Mouse (Mus musculus): ENCODE measurements around the gene Gys2. TPM values are rescaled to one million over a fixed set of nuclear protein-coding genes. Genes with fewer than 3 reads are reported as not detected.
"Not testable (repeated sequence)": the region's sequence is repeated elsewhere in the genome, so short reads cannot be mapped to it uniquely, and the experiment has no call there.

Gene Gys2
- not detected in 2 replicates for polyA plus RNA-seq (2014; fragmentation: Nextera tagmentation; extraction: Ambion mirVana)

DNA sequence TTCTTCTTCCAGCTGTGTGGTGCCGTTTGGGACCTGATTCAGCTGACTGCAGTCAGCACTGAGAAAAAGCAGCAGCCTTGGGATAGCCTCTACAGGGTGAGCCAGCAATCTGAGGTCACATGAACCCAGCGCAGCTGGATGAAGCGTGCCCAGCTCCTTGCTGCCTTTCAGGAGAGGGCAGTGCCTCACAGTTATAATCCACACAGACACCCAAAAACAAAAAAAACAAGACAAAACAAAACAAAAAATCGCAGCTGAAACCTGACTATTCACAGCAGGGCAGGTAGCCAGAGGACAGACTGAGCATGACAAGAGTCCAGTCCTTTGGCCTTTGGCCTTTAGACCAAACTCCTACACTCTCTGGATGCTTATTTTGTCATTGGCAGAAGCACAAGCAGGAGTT is at the start of gene Gys2:
Gys2 (minus strand) TSS at position 309 of the 403 bp plus-strand sequence.
- no peaks in the 10 kb centered on the region for H3K4me1 ChIP-seq (ENCODE audit: control insufficient read depth, insufficient read depth, low read length)
- DNase-seq (ENCODE audit: low spot score) (no peak), ATAC-seq (replicated peaks; ENCODE audit: insufficient number of reproducible peaks, low FRiP score, low TSS enrichment, low read depth) (no peak)
- no peak within 1 kb of the TSS for H3K27ac ChIP-seq (replicated peaks; ENCODE audit: low read depth, low read length)
- no peaks in the 10 kb centered on the region for H3K9me3 ChIP-seq (replicated peaks; ENCODE audit: control insufficient read depth, low read length)
- no peak within 1 kb of the TSS for H3K4me2 ChIP-seq (ENCODE audit: low read depth, low read length)
- no peak within 1 kb of the TSS for H3K4me3 ChIP-seq (ENCODE audit: low read depth, low read length)
- H3K27me3 ChIP-seq (ENCODE audit: control insufficient read depth, insufficient read depth, low read length): no peaks in the 10 kb centered on the region
- H3K36me3 ChIP-seq (replicated peaks; ENCODE audit: control insufficient read depth, insufficient read depth, low read depth, low read length): no peaks in the 10 kb centered on the region
- WGBS: 63% methylated on average over 4 of the region's 4 CpGs
- no peak within 1 kb of the TSS for H3K9ac ChIP-seq (replicated peaks; ENCODE audit: low read length)

DNA sequence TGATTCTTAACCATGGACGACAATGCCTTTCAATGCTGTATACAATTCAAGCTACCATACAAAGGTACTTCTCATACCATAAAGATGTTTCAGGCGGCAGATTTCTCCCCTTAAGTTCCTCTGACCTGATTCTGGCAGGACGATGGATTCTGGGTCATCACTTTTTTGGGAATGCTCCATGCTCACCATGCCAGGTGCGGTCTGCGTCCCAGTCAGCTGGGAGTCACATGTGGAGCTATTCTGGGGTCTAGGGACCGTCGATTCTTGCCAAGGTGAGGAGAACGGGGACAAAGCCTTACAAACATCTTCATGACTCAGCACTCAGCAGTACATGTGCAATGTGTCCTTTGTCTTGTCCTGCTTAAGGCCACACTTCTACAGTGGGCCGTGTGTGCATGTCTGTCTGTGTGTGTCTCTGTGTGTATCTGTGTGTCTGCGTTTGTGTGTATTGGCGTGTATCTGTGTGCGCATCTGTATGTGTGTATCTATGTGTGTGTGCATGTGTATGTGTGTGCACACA is 48.7 kb upstream of the Gys2 start:
- no peaks in the 10 kb centered on the region for H3K9me3 ChIP-seq (replicated peaks; ENCODE audit: control insufficient read depth, low read length)
- H3K4me2 ChIP-seq (ENCODE audit: low read depth, low read length): no peak overlapping the region
- H3K27me3 ChIP-seq (ENCODE audit: control insufficient read depth, insufficient read depth, low read length): no peaks in the 10 kb centered on the region; the same call in 1 of the 2 replicates
- no peak for ATAC-seq (replicated peaks; ENCODE audit: insufficient number of reproducible peaks, low FRiP score, low TSS enrichment, low read depth)
- no peak overlapping the region for H3K4me3 ChIP-seq (ENCODE audit: low read depth, low read length)
- H3K9ac ChIP-seq (replicated peaks; ENCODE audit: low read length): no peak overlapping the region
- H3K4me1 ChIP-seq (ENCODE audit: control insufficient read depth, insufficient read depth, low read length): no peaks in the 10 kb centered on the region
- 79% methylated on average over 12 of the region's 12 CpGs for WGBS
- H3K27ac ChIP-seq (replicated peaks; ENCODE audit: low read depth, low read length): no peak overlapping the region
- no peak for DNase-seq (ENCODE audit: low spot score)
- no peaks in the 10 kb centered on the region for H3K36me3 ChIP-seq (replicated peaks; ENCODE audit: control insufficient read depth, insufficient read depth, low read depth, low read length)

DNA sequence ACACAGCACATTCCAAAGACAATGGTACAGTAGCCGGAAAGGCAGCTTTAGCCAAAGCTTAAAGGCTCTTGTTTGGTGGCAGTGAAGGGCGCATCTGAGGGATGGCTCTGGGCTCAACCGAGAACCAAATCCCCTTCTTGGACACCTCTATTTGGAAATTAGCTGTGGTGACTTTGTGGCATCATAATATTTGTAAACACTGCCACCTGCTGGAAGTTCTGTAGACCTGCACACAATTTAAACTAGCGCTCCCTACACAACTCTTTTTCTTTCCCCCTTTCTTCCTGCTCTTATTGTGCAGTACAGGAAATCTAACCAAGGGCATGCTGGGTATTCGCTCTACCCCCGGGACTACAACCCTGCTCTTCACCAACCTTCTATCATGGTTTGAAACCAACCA is 46.2 kb upstream of the Gys2 start:
- Histone ChIP-seq H3K27me3 (ENCODE audit: control insufficient read depth, insufficient read depth, low read length) (no peaks in the 10 kb centered on the region; the same call in 1 of the 2 replicates), H3K27ac (replicated peaks; ENCODE audit: low read depth, low read length) (no peak overlapping the region), H3K4me1 (ENCODE audit: control insufficient read depth, insufficient read depth, low read length) (no peaks in the 10 kb centered on the region), H3K36me3 (replicated peaks; ENCODE audit: control insufficient read depth, insufficient read depth, low read depth, low read length) (no peaks in the 10 kb centered on the region), H3K4me2 (ENCODE audit: low read depth, low read length) (no peak overlapping the region), H3K9me3 (replicated peaks; ENCODE audit: control insufficient read depth, low read length) (no peaks in the 10 kb centered on the region), H3K9ac (replicated peaks; ENCODE audit: low read length) (no peak overlapping the region), H3K4me3 (ENCODE audit: low read depth, low read length) (no peak overlapping the region)
- 14% methylated on average over 6 of the region's 6 CpGs for WGBS
- DNase-seq (ENCODE audit: low spot score): peak; percentile 79
- no peak; the same call in 1 of the 2 replicates for ATAC-seq (replicated peaks; ENCODE audit: insufficient number of reproducible peaks, low FRiP score, low TSS enrichment, low read depth)

DNA sequence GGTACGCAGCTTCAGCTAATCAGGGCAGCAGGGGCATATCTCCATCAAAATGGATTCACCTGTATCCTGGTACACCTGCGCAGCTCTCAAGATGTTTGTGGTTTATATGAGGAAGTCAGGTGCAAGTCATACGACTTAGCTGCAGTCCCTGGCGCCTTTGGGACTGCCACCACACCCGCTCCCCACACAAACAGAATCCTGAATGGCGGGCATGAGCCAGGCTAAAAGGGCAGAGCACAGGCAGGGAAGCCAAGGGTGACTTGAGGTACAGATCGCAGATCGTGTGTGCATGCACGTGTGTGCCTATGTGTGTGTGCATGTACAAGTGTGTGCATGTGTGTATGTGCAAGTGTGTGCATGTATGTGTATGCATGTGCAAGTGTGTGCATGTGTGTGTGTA is 42.5 kb upstream of the Gys2 start:
- H3K36me3 ChIP-seq (replicated peaks; ENCODE audit: control insufficient read depth, insufficient read depth, low read depth, low read length); H3K9me3 ChIP-seq (replicated peaks; ENCODE audit: control insufficient read depth, low read length); H3K9ac ChIP-seq (replicated peaks; ENCODE audit: low read length); H3K4me1 ChIP-seq (ENCODE audit: control insufficient read depth, insufficient read depth, low read length); H3K27me3 ChIP-seq (ENCODE audit: control insufficient read depth, insufficient read depth, low read length); H3K4me2 ChIP-seq (ENCODE audit: low read depth, low read length); DNase-seq (ENCODE audit: low spot score); ATAC-seq (replicated peaks; ENCODE audit: insufficient number of reproducible peaks, low FRiP score, low TSS enrichment, low read depth); H3K27ac ChIP-seq (replicated peaks; ENCODE audit: low read depth, low read length); H3K4me3 ChIP-seq (ENCODE audit: low read depth, low read length): not testable (repeated sequence)
- WGBS: 81% methylated on average over 9 of the region's 9 CpGs

DNA sequence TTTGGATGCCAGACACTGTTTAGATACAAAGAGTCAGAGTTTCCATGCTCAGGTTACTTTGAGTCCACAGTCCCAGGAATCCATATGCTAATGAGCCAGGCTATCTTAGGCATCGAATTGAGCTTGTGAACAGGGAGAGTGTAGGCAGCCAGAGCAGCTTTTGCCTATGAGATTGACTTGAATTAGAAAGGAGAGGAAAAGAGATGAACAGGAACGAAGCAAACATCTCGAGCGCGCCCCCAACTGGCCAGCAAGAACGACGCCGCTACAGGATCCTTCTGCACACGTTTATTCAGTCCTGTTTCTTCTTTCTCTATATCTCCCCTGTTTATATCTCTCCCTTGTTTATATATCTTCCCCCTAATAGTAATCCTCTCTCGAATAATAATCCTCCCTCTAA is 42.0 kb upstream of the Gys2 start:
- no peak overlapping the region for H3K27ac ChIP-seq (replicated peaks; ENCODE audit: low read depth, low read length)
- DNase-seq (ENCODE audit: low spot score) (peak; percentile 56), ATAC-seq (replicated peaks; ENCODE audit: insufficient number of reproducible peaks, low FRiP score, low TSS enrichment, low read depth) (0 out of 2 replicates have a peak, but pooled peaks have one; percentile 2)
- no peaks in the 10 kb centered on the region for H3K27me3 ChIP-seq (ENCODE audit: control insufficient read depth, insufficient read depth, low read length)
- no peak overlapping the region for H3K4me3 ChIP-seq (ENCODE audit: low read depth, low read length)
- H3K4me1 ChIP-seq (ENCODE audit: control insufficient read depth, insufficient read depth, low read length): no peaks in the 10 kb centered on the region
- WGBS: 4% methylated on average over 10 of the region's 10 CpGs
- H3K4me2 ChIP-seq (ENCODE audit: low read depth, low read length): no peak overlapping the region
- H3K9me3 ChIP-seq (replicated peaks; ENCODE audit: control insufficient read depth, low read length): no peaks in the 10 kb centered on the region
- H3K9ac ChIP-seq (replicated peaks; ENCODE audit: low read length): no peak overlapping the region
- no peaks in the 10 kb centered on the region for H3K36me3 ChIP-seq (replicated peaks; ENCODE audit: control insufficient read depth, insufficient read depth, low read depth, low read length)

DNA sequence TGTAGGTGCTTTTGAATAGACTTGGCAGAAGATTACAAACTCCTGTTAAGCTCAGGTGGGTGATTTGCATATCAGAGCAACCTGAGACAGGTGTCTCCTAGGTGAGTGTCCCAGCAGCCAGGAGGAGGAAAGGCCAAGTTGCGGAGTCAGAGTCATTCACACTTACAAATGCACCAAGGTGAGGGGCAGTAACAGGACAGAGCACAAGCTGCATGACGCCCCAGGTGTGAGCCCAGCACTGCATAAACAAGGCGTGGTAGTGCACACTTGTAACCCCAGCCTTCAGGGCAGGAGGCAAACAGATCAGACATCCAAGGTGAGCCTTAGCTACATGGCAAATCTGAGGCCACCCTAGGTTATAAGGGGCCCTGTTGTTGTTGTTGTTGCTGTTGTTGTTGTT is 40.0 kb upstream of the Gys2 start:
- Histone ChIP-seq H3K4me2 (ENCODE audit: low read depth, low read length) (no peak overlapping the region), H3K4me1 (ENCODE audit: control insufficient read depth, insufficient read depth, low read length) (0 out of 2 replicates have a peak, but pooled peaks cover 2% of the 10 kb centered on the region), H3K27me3 (ENCODE audit: control insufficient read depth, insufficient read depth, low read length) (no peaks in the 10 kb centered on the region), H3K4me3 (ENCODE audit: low read depth, low read length) (no peak overlapping the region), H3K27ac (replicated peaks; ENCODE audit: low read depth, low read length) (no peak overlapping the region), H3K9me3 (replicated peaks; ENCODE audit: control insufficient read depth, low read length) (no peaks in the 10 kb centered on the region), H3K9ac (replicated peaks; ENCODE audit: low read length) (no peak overlapping the region), H3K36me3 (replicated peaks; ENCODE audit: control insufficient read depth, insufficient read depth, low read depth, low read length) (no peaks in the 10 kb centered on the region)
- ATAC-seq (replicated peaks; ENCODE audit: insufficient number of reproducible peaks, low FRiP score, low TSS enrichment, low read depth) (no peak), DNase-seq (ENCODE audit: low spot score) (no peak)
- 34% methylated on average over 3 of the region's 3 CpGs for whole genome bisulfite sequencing

DNA sequence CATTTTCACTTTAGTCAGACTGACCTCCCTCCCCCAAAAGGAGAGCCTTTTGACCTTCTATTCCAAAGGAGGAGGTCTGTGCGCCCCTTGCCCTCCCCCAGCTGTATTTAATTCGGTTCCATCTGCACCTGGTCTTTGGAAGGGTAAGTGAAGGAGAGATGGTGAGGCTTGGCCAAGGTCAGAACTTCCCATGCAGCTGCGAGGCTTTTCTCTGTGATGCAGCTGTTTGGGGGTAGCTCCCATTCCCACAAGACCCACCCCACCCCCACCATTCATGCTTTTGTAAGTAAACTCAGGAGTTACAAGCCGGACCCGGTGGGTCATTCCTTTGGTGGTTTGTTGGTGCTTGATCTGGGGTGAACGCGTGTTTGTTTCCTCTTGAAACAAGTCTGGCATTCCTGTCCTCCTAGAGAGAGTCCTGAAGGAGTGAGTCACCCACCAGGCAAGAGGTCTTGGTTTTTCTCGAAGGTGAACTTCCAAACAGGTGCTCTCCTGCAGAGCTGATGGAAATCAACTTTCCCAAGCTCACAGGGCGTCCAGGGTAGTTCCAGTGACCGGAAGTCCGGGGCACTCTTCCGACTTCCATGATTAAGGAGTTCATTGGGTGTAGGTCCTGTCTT is 38.7 kb upstream of the Gys2 start:
- H3K9me3 ChIP-seq (replicated peaks; ENCODE audit: control insufficient read depth, low read length): no peaks in the 10 kb centered on the region
- 16% methylated on average over 12 of the region's 12 CpGs for WGBS
- H3K4me1 ChIP-seq (ENCODE audit: control insufficient read depth, insufficient read depth, low read length): 0 out of 2 replicates have a peak, but pooled peaks cover 2% of the 10 kb centered on the region
- no peaks in the 10 kb centered on the region for H3K36me3 ChIP-seq (replicated peaks; ENCODE audit: control insufficient read depth, insufficient read depth, low read depth, low read length)
- H3K27ac ChIP-seq (replicated peaks; ENCODE audit: low read depth, low read length): no peak overlapping the region
- ATAC-seq (replicated peaks; ENCODE audit: insufficient number of reproducible peaks, low FRiP score, low TSS enrichment, low read depth) (no peak), DNase-seq (ENCODE audit: low spot score) (peak; percentile 45)
- no peak overlapping the region for H3K4me2 ChIP-seq (ENCODE audit: low read depth, low read length)
- H3K27me3 ChIP-seq (ENCODE audit: control insufficient read depth, insufficient read depth, low read length): no peaks in the 10 kb centered on the region
- no peak overlapping the region for H3K9ac ChIP-seq (replicated peaks; ENCODE audit: low read length)
- H3K4me3 ChIP-seq (ENCODE audit: low read depth, low read length): no peak overlapping the region

DNA sequence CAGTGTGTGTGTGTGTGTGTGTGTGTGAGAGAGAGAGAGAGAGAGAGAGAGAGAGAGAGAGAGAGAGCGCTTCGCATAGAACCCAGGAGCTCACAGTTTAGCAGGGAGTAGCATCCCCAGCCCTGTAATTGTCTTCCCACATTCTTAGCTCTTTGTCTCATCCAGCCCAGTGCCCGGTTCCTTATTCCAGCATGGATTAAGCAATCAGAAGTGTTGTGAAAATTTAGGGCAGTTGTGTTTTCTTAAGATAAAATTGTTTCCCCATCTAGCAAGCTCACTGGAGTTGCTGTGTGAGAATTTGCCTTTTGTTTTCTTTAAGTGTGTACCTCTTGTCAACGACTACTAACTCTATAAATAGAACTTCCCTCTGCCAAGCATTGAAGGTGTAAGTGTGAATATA is 35.8 kb upstream of the Gys2 start:
- 19% methylated on average over 4 of the region's 4 CpGs for WGBS
- H3K9ac ChIP-seq (replicated peaks; ENCODE audit: low read length): no peak overlapping the region

More for the DNA sequence above, 35.8 kb upstream of the Gys2 start:
- Histone ChIP-seq H3K4me3 (ENCODE audit: low read depth, low read length) (no peak overlapping the region), H3K27ac (replicated peaks; ENCODE audit: low read depth, low read length) (no peak overlapping the region), H3K36me3 (replicated peaks; ENCODE audit: control insufficient read depth, insufficient read depth, low read depth, low read length) (no peaks in the 10 kb centered on the region; the same call in 1 of the 2 replicates), H3K4me2 (ENCODE audit: low read depth, low read length) (no peak overlapping the region), H3K4me1 (ENCODE audit: control insufficient read depth, insufficient read depth, low read length) (0 out of 2 replicates have a peak, but pooled peaks cover 2% of the 10 kb centered on the region), H3K9me3 (replicated peaks; ENCODE audit: control insufficient read depth, low read length) (no peaks in the 10 kb centered on the region), H3K27me3 (ENCODE audit: control insufficient read depth, insufficient read depth, low read length) (no peaks in the 10 kb centered on the region)
- DNase-seq (ENCODE audit: low spot score) (no peak), ATAC-seq (replicated peaks; ENCODE audit: insufficient number of reproducible peaks, low FRiP score, low TSS enrichment, low read depth) (no peak)

Data from embryonic facial prominence, embryonic 11.5 days (tissue).